Mouse (Mus musculus): ENCODE data around the gene Cep162.

DNA sequence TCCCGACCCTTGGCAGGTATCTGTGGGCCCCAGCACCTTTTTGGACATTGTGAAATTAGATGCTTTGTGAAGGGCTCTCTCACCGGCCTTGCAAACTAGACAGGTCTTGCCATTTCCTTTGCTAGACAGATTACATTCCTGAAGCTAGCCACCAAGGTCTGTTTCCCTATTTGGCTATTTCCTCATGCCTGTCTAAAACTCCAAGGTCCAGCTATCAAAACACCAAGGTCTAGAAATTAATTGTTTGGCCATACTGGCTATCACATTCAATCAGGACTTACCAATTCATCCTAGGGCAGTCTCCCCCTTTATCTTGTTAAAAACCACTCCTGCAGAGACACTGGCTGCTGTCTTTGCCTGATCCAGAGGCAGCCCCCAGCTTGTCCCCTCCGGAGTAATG lies 87.3 kb downstream of the Cep162 start:
- TF ChIP-seq CTCF (IDR thresholded peaks at IDR 0.05; ENCODE audit: low read depth) (no peak), EP300 (IDR thresholded peaks at IDR 0.05; ENCODE audit: low read depth) (no peak)
